Mouse (Mus musculus) neural tube, embryonic 13.5 days (tissue): ENCODE measurements around the gene Gm21903. TPM values are rescaled to one million over a fixed set of nuclear protein-coding genes. Genes with fewer than 3 reads are reported as not detected.
"Not testable (repeated sequence)": the region's sequence is repeated elsewhere in the genome, so short reads cannot be mapped to it uniquely, and the experiment has no call there.

Experiments
- ATAC-seq: fragments of 200-750 bp; cut with Nextera tagmentation; 2 replicates; pipeline ENCODE4 v1.8.0; 2017; ENCODE audit warnings: low read depth, mild to moderate bottlenecking, moderate TSS enrichment, moderate library complexity
- H3K27ac ChIP-seq: fragments of 300-500 bp; sonication (generic); replicated peaks from 2 replicates; pipeline ENCODE4 v1.5.1; 2015; ENCODE audit warnings: moderate library complexity, mild to moderate bottlenecking, inconsistent platforms
- H3K27me3 ChIP-seq: fragments of 300-500 bp; sonication (generic); 2 replicates; pipeline ENCODE4 v1.6.1; 2015; ENCODE audit warnings: mild to moderate bottlenecking, inconsistent platforms
- H3K36me3 ChIP-seq: fragments of 300-500 bp; sonication (generic); 2 replicates; pipeline ENCODE4 v1.6.1; 2015; ENCODE audit warnings: mild to moderate bottlenecking, inconsistent platforms
- H3K4me1 ChIP-seq: fragments of 300-500 bp; sonication (generic); replicated peaks from 2 replicates; pipeline ENCODE4 v1.6.1; 2015; ENCODE audit warnings: inconsistent platforms
- H3K4me2 ChIP-seq: fragments of 300-500 bp; sonication (generic); 2 replicates; pipeline ENCODE4 v1.6.1; 2015; ENCODE audit warnings: inconsistent platforms, mild to moderate bottlenecking, moderate library complexity
- H3K4me3 ChIP-seq: fragments of 300-500 bp; sonication (generic); 2 replicates; pipeline ENCODE4 v1.5.1; 2015; ENCODE audit warnings: mild to moderate bottlenecking, inconsistent platforms
- H3K9ac ChIP-seq: fragments of 300-500 bp; sonication (generic); 2 replicates; pipeline ENCODE4 v1.6.1; 2015; ENCODE audit warnings: moderate library complexity, mild to moderate bottlenecking, inconsistent platforms
- H3K9me3 ChIP-seq: fragments of 300-500 bp; sonication (generic); 2 replicates; pipeline ENCODE4 v1.6.1; 2016; ENCODE audit warnings: inconsistent platforms
- WGBS: fragments of 180-500 bp; shearing (Covaris S2); methylation state at CpG from one replicate; pipeline ENCODE4 v1.1.7; 2015; 5-methylcytosine and 5-hydroxymethylcytosine counted together
- polyA plus RNA-seq: library from polyadenylated mRNA; unstranded; fragments of >200 nt; fragmentation: Nextera tagmentation; extraction: Ambion mirVana; gene quantifications from 2 replicates; pipeline ENCODE4 v1.2.1, GENCODE M21; 2015

Gm21903 gene
- polyA plus RNA-seq = not detected in 2 replicates

DNA sequence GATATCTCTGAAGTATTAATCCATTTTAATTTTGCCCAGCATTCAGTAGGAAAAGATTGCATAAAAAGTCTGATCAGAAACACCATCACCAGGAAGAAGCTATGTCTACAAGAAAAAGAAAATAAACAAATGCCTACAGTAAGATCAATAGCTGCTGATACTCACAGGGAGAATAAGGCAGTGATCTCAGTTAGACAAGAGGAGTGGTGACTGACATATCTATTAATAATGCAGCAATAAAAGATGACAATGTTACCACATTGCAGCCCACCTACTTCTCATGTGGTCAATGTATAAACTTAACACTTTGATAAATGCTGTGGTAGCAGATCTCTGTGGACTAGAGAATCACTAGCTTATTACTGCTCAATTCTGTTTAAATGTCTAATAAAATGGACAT, at the start of gene Gm21903:
Gene Gm21903, minus strand, starts transcription at position 101 of the 400 bp plus-strand sequence.
- Histone ChIP-seq H3K27ac (no peak within 1 kb of the TSS), H3K4me2 (no peak within 1 kb of the TSS), H3K36me3 (no peaks in the 10 kb centered on the region), H3K4me1 (no peaks in the 10 kb centered on the region), H3K27me3 (no peaks in the 10 kb centered on the region), H3K9ac (no peak within 1 kb of the TSS), H3K4me3 (no peak within 1 kb of the TSS), H3K9me3 (peaks cover 5% of the 10 kb centered on the region; the same call in 1 of the 2 replicates)
- ATAC-seq = no peak

DNA sequence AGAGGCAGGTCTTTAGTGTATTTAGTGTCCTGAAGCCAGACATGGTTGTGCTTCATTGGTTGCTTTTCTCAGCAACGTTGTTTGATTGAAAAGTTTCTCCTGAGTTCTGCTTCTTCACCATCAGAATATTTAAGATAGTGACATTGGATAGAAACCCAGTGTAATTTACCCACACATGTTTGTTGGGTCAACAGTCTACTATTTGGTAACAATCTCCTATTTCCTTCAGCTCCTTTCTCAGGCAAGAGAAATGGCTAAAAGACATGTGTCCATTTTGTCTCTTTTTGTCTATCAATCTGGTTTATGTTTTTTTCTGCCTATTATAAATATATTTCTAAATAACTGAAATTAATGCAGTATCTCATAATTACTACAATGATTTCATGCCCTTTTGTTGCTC, 33.8 kb upstream of the Gm21903 start, which contains the start of gene Esp23:
Gene Esp23, minus strand, starts transcription at position 101 of the 400 bp plus-strand sequence.
- Histone ChIP-seq H3K4me3 (no peak within 1 kb of the TSS), H3K9ac (no peak within 1 kb of the TSS), H3K4me2 (no peak within 1 kb of the TSS), H3K27ac (no peak within 1 kb of the TSS), H3K36me3 (no peaks in the 10 kb centered on the region), H3K27me3 (no peaks in the 10 kb centered on the region), H3K4me1 (no peaks in the 10 kb centered on the region), H3K9me3 (peaks cover 10% of the 10 kb centered on the region)
- no peak for ATAC-seq
- 48% methylated on average over 1 of the region's 1 CpGs for WGBS

DNA sequence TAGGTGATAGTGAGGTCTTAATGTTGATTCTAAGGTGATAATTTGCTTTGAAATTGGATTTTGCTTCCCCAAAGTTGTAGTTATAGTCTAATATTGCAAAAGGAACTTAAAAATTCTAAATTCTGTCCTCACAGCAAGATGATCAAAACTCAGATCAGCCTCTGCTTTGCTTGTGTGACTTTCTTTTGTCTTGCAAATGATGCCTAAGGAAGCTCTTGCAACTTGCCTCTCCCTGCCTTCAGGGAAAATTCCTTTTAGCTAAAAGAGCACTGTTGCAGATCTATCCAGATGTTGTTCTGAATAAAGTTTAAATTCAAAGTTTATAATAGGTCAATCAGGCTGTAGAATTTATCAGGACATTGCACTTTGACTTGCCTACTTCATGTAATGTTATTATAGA, 20.5 kb upstream of the Gm21903 start:
- Histone ChIP-seq H3K36me3 (no peaks in the 10 kb centered on the region), H3K9ac (no peak overlapping the region), H3K4me1 (no peaks in the 10 kb centered on the region), H3K4me2 (no peak overlapping the region), H3K4me3 (no peak overlapping the region), H3K9me3 (peaks cover 7% of the 10 kb centered on the region), H3K27me3 (no peaks in the 10 kb centered on the region), H3K27ac (no peak overlapping the region)
- ATAC-seq = no peak

GRCm38 (mm10) chr17:39036395-39036794, 6.7 kb downstream of the Gm21903 start, which contains the start of gene Esp24:
Gene Esp24 (plus strand): TSS chr17:39036695.
- not testable (repeated sequence) for H3K27ac ChIP-seq, H3K4me3 ChIP-seq, H3K4me1 ChIP-seq, H3K4me2 ChIP-seq, H3K9ac ChIP-seq, ATAC-seq, H3K9me3 ChIP-seq, H3K27me3 ChIP-seq, H3K36me3 ChIP-seq
- WGBS = 89% methylated on average over 3 of the region's 3 CpGs

DNA sequence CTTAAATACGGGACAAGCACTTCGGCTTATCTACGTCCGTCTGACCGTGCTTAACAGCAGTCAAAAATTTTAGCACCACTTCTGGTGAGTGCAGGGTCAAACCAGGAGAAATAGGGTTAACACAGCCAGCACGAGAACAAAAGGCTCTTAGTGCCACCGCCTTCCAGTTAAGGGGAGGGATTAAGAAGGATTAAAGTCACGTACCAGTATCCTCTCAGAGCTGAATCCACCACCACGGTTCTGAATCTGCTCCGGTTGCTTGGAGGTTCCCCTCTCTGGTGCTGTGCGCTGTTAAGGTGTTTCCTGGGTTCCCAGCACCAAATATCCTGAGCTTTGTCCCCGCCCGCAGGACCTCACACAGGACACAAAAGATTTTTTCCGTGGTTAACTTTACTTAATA, 26.0 kb downstream of the Gm21903 start:
- WGBS = 62% methylated on average over 14 of the region's 14 CpGs
- ATAC-seq = no peak
- no peaks in the 10 kb centered on the region for H3K27me3 ChIP-seq
- peaks cover 16% of the 10 kb centered on the region; the same call in 1 of the 2 replicates for H3K9me3 ChIP-seq
- no peaks in the 10 kb centered on the region for H3K4me1 ChIP-seq
- H3K27ac ChIP-seq = no peak overlapping the region
- no peak overlapping the region for H3K4me3 ChIP-seq
- no peak overlapping the region for H3K4me2 ChIP-seq
- no peak overlapping the region for H3K9ac ChIP-seq
- no peaks in the 10 kb centered on the region for H3K36me3 ChIP-seq

DNA sequence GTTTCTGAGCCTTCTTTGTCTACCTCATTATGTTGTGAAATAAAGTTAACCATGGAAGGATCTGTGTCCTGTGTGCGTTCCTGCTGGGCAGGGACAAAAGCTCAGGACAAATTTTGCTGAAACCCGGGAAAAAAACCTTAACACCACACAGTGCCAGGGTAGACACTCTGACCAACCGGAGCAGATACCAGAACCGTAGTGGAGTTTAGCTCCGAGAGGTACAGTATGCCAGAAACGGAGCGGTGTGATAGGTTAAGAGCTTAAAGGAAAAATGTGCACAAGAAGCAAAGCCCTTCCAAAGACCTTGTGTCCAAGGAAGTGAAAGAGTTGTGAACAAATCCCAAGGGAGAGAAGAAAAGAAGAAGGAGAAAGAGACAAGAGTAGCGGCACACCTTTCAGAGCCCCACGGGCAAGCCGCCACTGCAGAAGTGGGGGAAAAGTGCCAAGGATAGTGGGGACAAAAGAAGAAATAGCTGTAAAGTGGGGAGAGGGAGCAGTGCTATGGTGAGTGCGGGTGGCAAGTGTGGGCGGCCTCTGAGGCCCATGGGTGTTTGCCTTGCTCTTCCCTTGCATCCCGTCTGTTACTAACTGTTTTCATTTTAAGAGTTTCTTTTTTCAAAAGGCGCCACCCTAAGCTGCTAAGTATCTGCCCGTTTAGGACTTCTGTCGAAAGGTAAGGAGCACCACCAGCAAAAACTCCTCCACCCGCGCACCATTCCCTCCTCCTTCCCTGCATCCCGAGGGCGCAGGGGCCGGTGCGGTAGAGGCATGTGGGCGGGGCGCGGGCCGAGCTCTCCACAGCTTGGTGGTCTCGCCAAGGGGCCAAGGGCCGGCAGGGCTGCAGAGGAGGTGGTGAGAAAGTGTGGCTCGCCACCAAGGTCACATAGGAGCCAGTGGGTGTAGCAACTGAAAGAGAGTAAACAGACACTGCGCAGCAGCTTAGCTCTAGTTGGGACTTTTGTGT, 32.2 kb downstream of the Gm21903 start:
- Histone ChIP-seq H3K4me1 (no peaks in the 10 kb centered on the region), H3K9ac (0 out of 2 replicates have a peak overlapping the region, but pooled peaks have one; percentile 34), H3K4me2 (peak overlapping the region; percentile 49), H3K36me3 (no peaks in the 10 kb centered on the region), H3K9me3 (0 out of 2 replicates have a peak, but pooled peaks cover 7% of the 10 kb centered on the region), H3K4me3 (peak overlapping the region; percentile 26), H3K27me3 (no peaks in the 10 kb centered on the region), H3K27ac (no peak overlapping the region)
- 44% methylated on average over 30 of the region's 30 CpGs for WGBS
- no peak for ATAC-seq

- WGBS = 93% methylated on average over 1 of the region's 1 CpGs
- Histone ChIP-seq H3K4me3 (no peak overlapping the region), H3K9me3 (no peaks in the 10 kb centered on the region), H3K27ac (no peak overlapping the region), H3K27me3 (no peaks in the 10 kb centered on the region), H3K4me2 (no peak overlapping the region), H3K4me1 (no peaks in the 10 kb centered on the region), H3K36me3 (no peaks in the 10 kb centered on the region), H3K9ac (no peak overlapping the region)
- no peak for ATAC-seq
Measured at GRCm38 (mm10) chr17:39009846-39010245, 33.3 kb downstream of the Gm21903 start.

Other genes starting within 250 kb of the Gm21903 start
- gene Esp24, start 6.6 kb downstream of the Gm21903 start, polyA plus RNA-seq = not detected in 2 replicates
- gene Esp23, start 33.7 kb upstream of the Gm21903 start, polyA plus RNA-seq = not detected in 2 replicates
- not detected in 2 replicates for gene Esp22, start 52.0 kb upstream of the Gm21903 start, polyA plus RNA-seq